Mouse (Mus musculus): ENCODE results near the gene Hpcal1. TPM values are rescaled to one million over a fixed set of nuclear protein-coding genes. Genes with fewer than 3 reads are reported as not detected.
"Not testable (repeated sequence)": the region's sequence is repeated elsewhere in the genome, so short reads cannot be mapped to it uniquely, and the experiment has no call there.

The Hpcal1 gene
- polyA plus RNA-seq, 1 experiment from 2014 or later, result 31.4 TPM

DNA sequence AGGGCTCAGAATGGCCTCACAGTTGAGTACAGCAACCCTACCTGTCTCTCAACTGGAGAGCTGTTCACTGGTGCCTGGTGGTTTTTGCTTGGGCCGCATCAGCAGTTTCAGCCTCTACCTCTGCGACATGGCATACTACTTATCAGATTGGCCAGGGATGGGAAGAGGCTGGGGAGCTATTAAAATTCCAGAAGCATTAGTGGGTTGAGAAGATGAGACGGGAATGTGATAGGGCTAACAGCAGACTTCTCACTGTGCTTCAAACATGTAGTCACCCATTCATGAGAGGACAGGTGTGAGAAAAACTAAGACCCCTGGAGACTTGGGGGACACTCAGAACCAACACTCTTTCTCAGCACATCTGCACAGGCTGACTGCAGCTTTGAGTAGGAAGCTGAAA is 59.1 kb downstream of the Hpcal1 start:
- Histone ChIP-seq H3K36me3 (ENCODE audit: poor library complexity, severe bottlenecking) (no peaks in the 10 kb centered on the region), H3K27ac (peak overlapping the region; percentile 40; the same call in 1 of the 2 replicates), H3K4me3 (no peak overlapping the region), H3K27me3 (no peaks in the 10 kb centered on the region), H3K4me2 (no peak overlapping the region), H3K4me1 (peaks cover 69% of the 10 kb centered on the region), H3K9ac (no peak overlapping the region), H3K9me3 (replicated peaks) (no peaks in the 10 kb centered on the region)
- ATAC-seq, result no peak
- 71% methylated on average over 3 of the region's 3 CpGs for WGBS

DNA sequence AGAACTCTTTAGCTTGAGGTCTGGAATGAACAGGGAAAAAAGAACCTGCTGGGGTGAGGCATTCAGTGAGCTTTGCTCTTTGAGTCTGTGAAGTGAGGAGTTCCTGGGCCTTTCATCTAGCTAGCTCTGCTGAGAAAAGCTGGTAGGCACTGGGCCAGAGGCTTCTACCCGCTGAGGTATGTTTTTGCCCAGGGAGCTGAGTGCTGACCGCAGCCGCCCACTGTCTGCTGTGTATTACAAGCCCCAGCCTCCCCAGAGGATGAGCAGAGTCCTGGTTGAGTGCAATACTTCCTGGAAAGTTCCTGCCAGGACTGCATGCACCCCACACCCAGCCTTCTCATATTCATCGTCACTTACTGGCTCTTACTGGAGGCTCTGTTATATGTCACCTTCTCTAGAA is 59.8 kb downstream of the Hpcal1 start:
- Histone ChIP-seq H3K9ac (no peak overlapping the region), H3K27ac (peak overlapping the region; percentile 40; the same call in 1 of the 2 replicates), H3K4me2 (no peak overlapping the region), H3K27me3 (no peaks in the 10 kb centered on the region), H3K4me3 (no peak overlapping the region), H3K36me3 (ENCODE audit: poor library complexity, severe bottlenecking) (no peaks in the 10 kb centered on the region), H3K4me1 (peaks cover 65% of the 10 kb centered on the region), H3K9me3 (replicated peaks) (no peaks in the 10 kb centered on the region)
- 52% methylated on average over 4 of the region's 4 CpGs for WGBS
- no peak for ATAC-seq

GRCm38 (mm10) chr12:17752828-17753227 is 62.2 kb downstream of the Hpcal1 start:
- Histone ChIP-seq H3K9ac (peak overlapping the region; percentile 41; the same call in 1 of the 2 replicates), H3K9me3 (replicated peaks) (no peaks in the 10 kb centered on the region), H3K4me1 (peaks cover 41% of the 10 kb centered on the region), H3K27ac (peak overlapping the region; percentile 68; the same call in 1 of the 2 replicates), H3K36me3 (ENCODE audit: poor library complexity, severe bottlenecking) (no peaks in the 10 kb centered on the region), H3K4me2 (no peak overlapping the region), H3K4me3 (no peak overlapping the region), H3K27me3 (no peaks in the 10 kb centered on the region)
- WGBS, result 8% methylated on average over 5 of the region's 5 CpGs
- ATAC-seq, result peak; percentile 74

- ATAC-seq, result no peak
- WGBS, result 85% methylated on average over 1 of the region's 1 CpGs
- Histone ChIP-seq H3K4me1 (peaks cover 30% of the 10 kb centered on the region), H3K9ac (no peak overlapping the region), H3K36me3 (ENCODE audit: poor library complexity, severe bottlenecking) (no peaks in the 10 kb centered on the region), H3K4me3 (no peak overlapping the region), H3K27me3 (no peaks in the 10 kb centered on the region), H3K27ac (no peak overlapping the region), H3K9me3 (replicated peaks) (no peaks in the 10 kb centered on the region), H3K4me2 (no peak overlapping the region)
These were observed 64.1 kb downstream of the Hpcal1 start for GRCm38 (mm10) chr12:17754771-17755170.

GRCm38 (mm10) chr12:17756891-17757290 is 66.2 kb downstream of the Hpcal1 start:
- 93% methylated on average over 4 of the region's 4 CpGs for WGBS
- no peaks in the 10 kb centered on the region for H3K36me3 ChIP-seq (ENCODE audit: poor library complexity, severe bottlenecking)
- no peaks in the 10 kb centered on the region for H3K9me3 ChIP-seq (replicated peaks)
- H3K4me1 ChIP-seq, result peaks cover 12% of the 10 kb centered on the region
- no peak for ATAC-seq
- no peaks in the 10 kb centered on the region for H3K27me3 ChIP-seq
- H3K9ac ChIP-seq, result no peak overlapping the region
- no peak overlapping the region for H3K27ac ChIP-seq
- H3K4me3 ChIP-seq, result no peak overlapping the region
- H3K4me2 ChIP-seq, result no peak overlapping the region

GRCm38 (mm10) chr12:17762286-17762933 is 71.8 kb downstream of the Hpcal1 start:
- H3K4me2 ChIP-seq, result no peak overlapping the region
- H3K27ac ChIP-seq, result no peak overlapping the region
- H3K4me3 ChIP-seq, result no peak overlapping the region
- WGBS, result 60% methylated on average over 6 of the region's 6 CpGs
- no peaks in the 10 kb centered on the region for H3K27me3 ChIP-seq
- ATAC-seq, result no peak
- no peaks in the 10 kb centered on the region for H3K9me3 ChIP-seq (replicated peaks)
- H3K9ac ChIP-seq, result no peak overlapping the region
- peaks cover 7% of the 10 kb centered on the region; the same call in 1 of the 2 replicates for H3K4me1 ChIP-seq
- H3K36me3 ChIP-seq (ENCODE audit: poor library complexity, severe bottlenecking), result no peaks in the 10 kb centered on the region

GRCm38 (mm10) chr12:17763054-17763453 is 72.4 kb downstream of the Hpcal1 start:
- no peak overlapping the region for H3K9ac ChIP-seq
- ATAC-seq, result no peak
- no peak overlapping the region for H3K27ac ChIP-seq

DNA sequence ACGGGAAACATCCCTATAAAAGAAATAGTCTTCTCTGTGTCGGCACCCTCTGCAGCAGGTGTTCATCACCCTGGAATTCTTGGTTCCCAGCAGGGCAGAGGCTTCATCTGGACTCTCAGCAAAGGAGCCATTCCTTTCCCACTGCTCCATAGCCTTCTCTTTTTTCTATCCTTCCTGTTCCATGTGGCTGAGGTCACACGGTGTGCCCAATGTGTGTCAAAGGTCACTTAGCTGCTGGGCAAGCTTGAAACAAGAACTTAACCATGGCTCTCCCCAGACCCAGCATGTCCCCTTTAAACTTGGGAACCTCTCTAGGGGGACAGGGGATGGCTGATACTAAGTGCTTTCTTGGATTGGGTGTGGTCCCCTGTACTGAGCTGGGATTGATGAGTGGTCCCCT is 73.3 kb downstream of the Hpcal1 start:
- no peaks in the 10 kb centered on the region for H3K27me3 ChIP-seq
- H3K36me3 ChIP-seq (ENCODE audit: poor library complexity, severe bottlenecking), result no peaks in the 10 kb centered on the region
- H3K27ac ChIP-seq, result no peak overlapping the region
- H3K9ac ChIP-seq, result no peak overlapping the region
- no peak overlapping the region for H3K4me2 ChIP-seq
- no peak overlapping the region for H3K4me3 ChIP-seq
- ATAC-seq, result no peak
- WGBS, result 82% methylated on average over 3 of the region's 3 CpGs
- no peaks in the 10 kb centered on the region for H3K9me3 ChIP-seq (replicated peaks)
- peaks cover 7% of the 10 kb centered on the region; the same call in 1 of the 2 replicates for H3K4me1 ChIP-seq

More at GRCm38 (mm10) chr12:17763054-17763453, 72.4 kb downstream of the Hpcal1 start:
- Histone ChIP-seq H3K4me1 (peaks cover 7% of the 10 kb centered on the region; the same call in 1 of the 2 replicates), H3K4me3 (no peak overlapping the region), H3K9me3 (replicated peaks) (no peaks in the 10 kb centered on the region), H3K36me3 (ENCODE audit: poor library complexity, severe bottlenecking) (no peaks in the 10 kb centered on the region), H3K4me2 (no peak overlapping the region), H3K27me3 (no peaks in the 10 kb centered on the region)

GRCm38 (mm10) chr12:17767567-17767966 is 76.9 kb downstream of the Hpcal1 start:
- not testable (repeated sequence) for H3K9ac ChIP-seq; H3K4me2 ChIP-seq; H3K27ac ChIP-seq; H3K36me3 ChIP-seq (ENCODE audit: poor library complexity, severe bottlenecking); ATAC-seq; H3K4me1 ChIP-seq; H3K4me3 ChIP-seq; H3K27me3 ChIP-seq; H3K9me3 ChIP-seq (replicated peaks)
- WGBS, result 65% methylated on average over 1 of the region's 1 CpGs

- H3K9me3 ChIP-seq (replicated peaks), result no peaks in the 10 kb centered on the region
- no peak overlapping the region for H3K9ac ChIP-seq
- no peaks in the 10 kb centered on the region for H3K27me3 ChIP-seq
- no peak overlapping the region for H3K27ac ChIP-seq
- no peak overlapping the region for H3K4me2 ChIP-seq
- H3K36me3 ChIP-seq (ENCODE audit: poor library complexity, severe bottlenecking), result no peaks in the 10 kb centered on the region
- ATAC-seq, result no peak
- H3K4me1 ChIP-seq, result no peaks in the 10 kb centered on the region
- no peak overlapping the region for H3K4me3 ChIP-seq
- WGBS, result 66% methylated on average over 2 of the region's 2 CpGs
These were observed 79.0 kb downstream of the Hpcal1 start for GRCm38 (mm10) chr12:17769476-17770172.

GRCm38 (mm10) chr12:17770538-17770937 is 79.9 kb downstream of the Hpcal1 start:
- H3K4me1 ChIP-seq, result no peaks in the 10 kb centered on the region
- no peak overlapping the region for H3K27ac ChIP-seq
- H3K4me3 ChIP-seq, result no peak overlapping the region
- no peaks in the 10 kb centered on the region for H3K36me3 ChIP-seq (ENCODE audit: poor library complexity, severe bottlenecking)
- no peak overlapping the region for H3K4me2 ChIP-seq
- H3K9me3 ChIP-seq (replicated peaks), result no peaks in the 10 kb centered on the region
- no peaks in the 10 kb centered on the region for H3K27me3 ChIP-seq
- no peak for ATAC-seq
- 29% methylated on average over 2 of the region's 2 CpGs for WGBS
- no peak overlapping the region for H3K9ac ChIP-seq

DNA sequence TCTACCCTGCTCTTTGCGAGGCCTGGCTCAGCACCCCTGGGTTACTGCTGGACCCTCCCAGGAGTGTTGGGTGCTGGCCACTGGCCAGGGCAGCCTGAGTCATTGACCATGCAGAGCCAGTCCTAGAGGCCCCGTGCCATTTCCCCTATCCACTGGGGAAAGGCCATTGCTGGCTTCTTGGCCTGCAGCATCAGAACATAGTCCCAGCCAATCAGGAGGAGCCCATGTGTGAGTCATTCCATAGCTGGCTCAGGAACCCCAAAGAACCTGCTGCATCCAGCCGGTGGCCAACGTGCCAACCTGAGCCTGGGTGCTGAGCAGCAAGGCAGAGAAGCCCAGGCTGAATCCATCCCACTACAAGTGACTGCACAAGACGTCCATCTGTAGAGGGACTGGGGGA is 83.1 kb downstream of the Hpcal1 start:
- H3K4me2 ChIP-seq; ATAC-seq; H3K4me3 ChIP-seq; H3K4me1 ChIP-seq; H3K27ac ChIP-seq; H3K9me3 ChIP-seq (replicated peaks); H3K9ac ChIP-seq; H3K27me3 ChIP-seq; H3K36me3 ChIP-seq (ENCODE audit: poor library complexity, severe bottlenecking): not testable (repeated sequence)
- 91% methylated on average over 5 of the region's 5 CpGs for WGBS

All from forebrain, embryonic 13.5 days (tissue).